Mouse (Mus musculus): ENCODE results near the gene Fn1.

DNA sequence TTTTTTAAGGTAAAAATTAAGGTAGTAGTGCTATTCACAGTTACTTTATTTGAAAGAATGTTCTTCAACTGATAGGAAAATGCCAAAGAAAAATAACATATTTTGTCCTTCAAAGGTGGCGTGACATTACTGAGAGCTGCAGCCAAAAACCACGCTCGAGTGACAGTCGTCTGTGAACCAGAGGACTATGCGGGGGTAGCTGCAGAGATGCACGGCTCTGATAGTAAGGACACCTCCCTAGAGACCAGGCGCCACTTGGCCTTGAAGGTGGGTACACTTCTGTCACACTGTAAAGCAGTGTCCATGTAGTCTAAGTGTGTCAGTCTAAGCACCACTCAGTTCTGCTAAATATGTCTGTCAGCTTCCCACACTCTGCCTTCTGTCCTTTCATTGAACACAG is 88.7 kb downstream of the Fn1 start:
- no peak for TF ChIP-seq POLR2A (IDR thresholded peaks at IDR 0.05; ENCODE audit: insufficient read depth, low read length)
- no peak for TF ChIP-seq CTCF (IDR thresholded peaks at IDR 0.05; ENCODE audit: low read depth, low read length)
- TF ChIP-seq EP300 (IDR thresholded peaks at IDR 0.05; ENCODE audit: insufficient read depth, low read depth, low read length) = no peak
